Mouse (Mus musculus): ENCODE data around the gene Gm19426. TPM values are rescaled to one million over a fixed set of nuclear protein-coding genes. Genes with fewer than 3 reads are reported as not detected.

Gm19426 gene
- total and polyA plus RNA-seq, 3 experiments: not detected

DNA sequence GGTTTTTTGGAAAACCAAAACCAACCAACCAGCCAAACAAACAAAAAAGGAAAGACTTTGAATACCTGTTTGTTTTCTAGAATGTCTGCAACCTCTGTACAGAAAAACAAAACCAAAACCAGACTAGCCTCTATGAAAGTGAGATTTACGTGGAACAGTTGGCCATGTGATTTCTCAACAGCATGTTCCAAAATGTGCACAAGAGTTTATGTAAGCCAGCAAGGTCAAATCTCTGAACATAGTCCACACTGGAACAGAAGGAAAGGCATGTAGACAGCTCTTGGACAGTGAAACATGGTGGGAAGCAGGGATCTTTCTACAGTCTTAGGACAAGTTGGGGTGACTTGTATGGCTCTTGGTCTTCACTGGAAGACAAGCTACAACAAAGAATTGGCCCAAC, 18.4 kb upstream of the Gm19426 start:
- Histone ChIP-seq H3K9me3 (replicated peaks; ENCODE audit: low read length) (no peaks in the 10 kb centered on the region), H3K36me3 (replicated peaks in 1 of 2; ENCODE audit: control insufficient read depth in 1 of 2, insufficient read depth in 1 of 2, low read length in 1 of 2) (no peaks in the 10 kb centered on the region), H3K27me3 (replicated peaks) (peaks cover 6% of the 10 kb centered on the region), H3K27ac (ENCODE audit: insufficient read depth, low read depth) (no peak overlapping the region), H3K4me3 (replicated peaks in 1 of 3; ENCODE audit: low read depth in 2 of 3, low read length in 2 of 3, poor library complexity in 1 of 3) (no peak overlapping the region), H3K79me2 (replicated peaks; ENCODE audit: control insufficient read depth, extremely low read depth, insufficient read depth, poor library complexity, severe bottlenecking) (no peaks in the 10 kb centered on the region), H3K9ac (ENCODE audit: insufficient read depth, low read depth) (no peak overlapping the region), H3K4me2 (ENCODE audit: insufficient read depth, low read depth, poor library complexity, severe bottlenecking) (peak overlapping the region; percentile 2; the same call in 1 of the 2 replicates), H3K4me1 (ENCODE audit: control insufficient read depth in 1 of 2, insufficient read depth in 2 of 2) (0 out of 4 replicates have a peak, but pooled peaks cover 0 to 5% of the 10 kb centered on the region in 2 experiments)
- in situ Hi-C loops (cut with MboI; ENCODE audit: low pct_ligation_motif_present, low pct_unique_long_range_greater_than_20kb, low sequenced_read_pairs): no loop called here
- dilution Hi-C loops (cut with MboI; ENCODE audit: extremely low pct_ligation_motif_present, extremely low pct_unique_long_range_greater_than_20kb, low sequenced_read_pairs): no loop called here
- DNase-seq (ENCODE audit: extremely low read depth): no peak
- TF ChIP-seq IRF4 (IDR thresholded peaks at IDR 0.05; ENCODE audit: low read depth, low read length) (no peak), POLR2A (IDR thresholded peaks at IDR 0.05; ENCODE audit: low read depth, low read length) (no peak), MAZ (IDR thresholded peaks at IDR 0.05; ENCODE audit: low read depth, low read length) (no peak), BHLHE40 (IDR thresholded peaks at IDR 0.05; ENCODE audit: low read depth, low read length) (0 out of 2 replicates have a peak, but pooled peaks have one; percentile 26), SIN3A (IDR thresholded peaks at IDR 0.05; ENCODE audit: low read length) (no peak), PAX5 (IDR thresholded peaks at IDR 0.05; ENCODE audit: low read length) (no peak), RCOR1 (conservative IDR thresholded peaks at IDR 0.05; ENCODE audit: low read depth, low read length) (no peak), EP300 (IDR thresholded peaks at IDR 0.05; ENCODE audit: low read length) (0 out of 2 replicates have a peak, but pooled peaks have one; percentile 30), RAD21 (IDR thresholded peaks at IDR 0.05; ENCODE audit: low read depth, low read length) (no peak), MXI1 (IDR thresholded peaks at IDR 0.05; ENCODE audit: low read depth, low read length) (0 out of 2 replicates have a peak, but pooled peaks have one; percentile 42), MAFK (IDR thresholded peaks at IDR 0.05; ENCODE audit: insufficient replicate concordance, low read length) (no peak), TBP (conservative IDR thresholded peaks at IDR 0.05; ENCODE audit: low read depth, low read length) (no peak), ZKSCAN1 (IDR thresholded peaks at IDR 0.05; ENCODE audit: borderline replicate concordance, low read depth, low read length) (no peak), HCFC1 (IDR thresholded peaks at IDR 0.05; ENCODE audit: low read depth, low read length) (no peak), ETS1 (conservative IDR thresholded peaks at IDR 0.05; ENCODE audit: low read depth, low read length) (no peak), JUN (IDR thresholded peaks at IDR 0.05; ENCODE audit: insufficient read depth, low read depth, low read length) (no peak), USF1 (IDR thresholded peaks at IDR 0.05; ENCODE audit: low read depth, low read length) (no peak), ELF1 (IDR thresholded peaks at IDR 0.05; ENCODE audit: low read depth, low read length) (no peak), JUND (conservative IDR thresholded peaks at IDR 0.05; ENCODE audit: low read depth, low read length) (no peak), NELFE (IDR thresholded peaks at IDR 0.05; ENCODE audit: low read depth, low read length) (no peak), ZC3H11A (IDR thresholded peaks at IDR 0.05; ENCODE audit: low read depth, low read length) (no peak), GABPA (IDR thresholded peaks at IDR 0.05; ENCODE audit: insufficient replicate concordance, low read depth, low read length) (no peak), USF2 (conservative IDR thresholded peaks at IDR 0.05; ENCODE audit: low read depth, low read length) (no peak), KAT2A (IDR thresholded peaks at IDR 0.05; ENCODE audit: insufficient replicate concordance, low read length) (no peak), ZMIZ1 (IDR thresholded peaks at IDR 0.05; ENCODE audit: low read depth, low read length) (no peak)
